Mouse (Mus musculus): ENCODE results near the gene Med13l.

DNA sequence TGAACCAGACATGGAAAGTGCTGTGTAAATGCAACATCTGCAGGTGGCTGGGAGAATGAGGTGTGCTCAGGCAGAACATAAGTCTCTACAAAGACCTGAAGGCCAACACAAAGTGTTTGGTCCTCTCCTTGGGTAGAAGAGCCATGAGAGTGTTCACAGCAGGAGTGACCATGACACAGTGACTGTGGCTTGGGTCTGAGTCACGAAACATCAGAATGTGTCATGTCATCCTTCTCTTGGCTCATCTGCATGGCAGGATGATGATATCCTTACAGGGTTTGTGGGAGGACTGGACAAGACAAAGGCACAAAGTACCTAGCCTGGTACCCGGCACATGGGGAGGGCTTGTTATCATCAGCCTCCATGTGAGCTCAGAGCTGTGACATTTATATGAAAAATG lies 16.7 kb upstream of the Med13l start:
- TF ChIP-seq CTCF (IDR thresholded peaks at IDR 0.05; ENCODE audit: borderline replicate concordance, control insufficient read depth, extremely low read depth, insufficient read depth, low read length, poor library complexity) = no peak
- TF ChIP-seq POLR2A (IDR thresholded peaks at IDR 0.05; ENCODE audit: control insufficient read depth, extremely low read depth, insufficient read depth, low read length, poor library complexity) = no peak
